Mouse (Mus musculus) left cerebral cortex, postnatal 10 days (tissue): ENCODE data around the gene Ppp4r4. TPM values are rescaled to one million over a fixed set of nuclear protein-coding genes. Genes with fewer than 3 reads are reported as not detected.
"Not testable (repeated sequence)": the region's sequence is repeated elsewhere in the genome, so short reads cannot be mapped to it uniquely, and the experiment has no call there.

Experiments used
- DNase-seq, 2 experiments: peaks; one replicate each; pipeline ENCODE4 v3.0.0; 2021 to 2022; ENCODE audit warnings: low spot score in 2 of 2, mixed read lengths in 1 of 2; ENCODE audit errors: extremely low spot score in 1 of 2
- intact Hi-C: fragments of 180-260 bp; cut with DNase I; formaldehyde crosslinking; loops from one replicate; pipeline ENCODE4 v1.15.1; 2025
- total RNA-seq, 2 experiments: library from RNA; stranded (reverse); gene quantifications; 2 replicates each; pipeline ENCODE4 v1.2.3; 2021

The Ppp4r4 gene
- total RNA-seq, result 10 to 100 TPM in 1 of 2 experiments, 1 to 10 TPM in 1; 9.6 to 11.3 TPM

- peak; percentile 89 to 96 for DNase-seq
- intact Hi-C loops, result no loop called here
These were observed at the start of gene Ppp4r4 for GRCm38 (mm10) chr12:103532020-103532648. Gene Ppp4r4, plus strand, starts transcription at chr12:103532283.

DNA sequence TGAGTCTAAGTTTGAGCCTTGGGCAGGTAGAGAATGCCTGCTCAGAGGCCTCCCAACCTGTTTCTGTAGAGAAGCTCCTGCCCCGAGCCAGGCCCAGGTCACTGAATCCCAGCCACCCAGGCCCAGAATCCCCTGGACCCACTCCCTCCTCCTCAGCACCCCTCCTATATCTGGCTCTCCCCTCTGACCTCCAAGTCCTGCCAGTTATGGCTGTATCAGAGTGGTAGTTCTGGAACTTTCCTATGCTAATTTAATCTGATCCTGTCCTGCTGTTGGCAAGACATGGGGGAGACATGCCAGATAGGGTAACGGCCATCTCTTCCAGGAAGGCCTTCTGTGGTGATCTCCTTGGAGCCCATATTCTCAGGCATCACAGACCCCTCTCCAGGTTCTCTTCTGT is 49.3 kb upstream of the Ppp4r4 start:
- intact Hi-C loops, result loop anchor here (5.0 kb wide), 1 partner anchor 40 kb away; the partner anchor contains the start of gene Ifi27l2a
- no peak for DNase-seq

DNA sequence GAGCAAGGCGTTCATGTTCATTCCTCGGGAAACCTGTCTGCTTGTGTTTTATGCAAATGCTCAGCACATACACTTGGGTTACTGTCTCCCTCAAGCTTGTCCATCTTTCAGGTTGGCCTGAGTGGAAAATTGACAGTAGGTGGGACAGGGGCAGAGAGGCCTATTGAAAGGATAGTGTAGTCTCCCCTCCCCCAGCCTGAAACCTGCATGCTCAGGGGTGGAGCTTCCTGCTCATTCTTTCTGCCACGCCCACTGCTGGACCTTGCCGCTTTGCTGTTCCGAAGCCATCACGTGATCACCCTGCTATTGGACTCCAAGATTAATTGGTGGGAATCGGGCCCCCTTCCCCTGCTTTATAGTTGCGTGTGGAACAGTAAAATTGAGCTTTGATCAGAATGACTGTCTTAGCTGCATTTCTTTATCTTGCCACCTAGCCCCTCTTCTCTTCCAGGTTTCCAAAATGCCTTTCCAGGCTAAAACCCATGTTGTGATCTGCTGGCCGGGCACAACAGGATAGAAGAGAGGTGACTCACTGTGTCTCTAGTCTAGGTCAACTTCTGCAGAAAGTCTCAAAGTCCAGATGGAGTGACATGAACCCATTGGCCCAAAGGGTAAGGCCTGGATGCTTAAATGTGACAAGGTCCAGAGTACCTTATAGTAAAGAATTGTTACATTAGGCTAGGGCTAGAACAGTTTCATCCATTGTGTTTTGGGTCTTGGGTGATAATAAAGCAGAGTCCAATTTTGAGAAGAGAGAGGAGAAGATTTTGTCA is 47.7 kb upstream of the Ppp4r4 start:
- DNase-seq, result not testable (repeated sequence)
- intact Hi-C loops, result loop anchor here (5.0 kb wide), 1 partner anchor 42 kb away; the partner anchor contains the start of gene Ifi27l2a

DNA sequence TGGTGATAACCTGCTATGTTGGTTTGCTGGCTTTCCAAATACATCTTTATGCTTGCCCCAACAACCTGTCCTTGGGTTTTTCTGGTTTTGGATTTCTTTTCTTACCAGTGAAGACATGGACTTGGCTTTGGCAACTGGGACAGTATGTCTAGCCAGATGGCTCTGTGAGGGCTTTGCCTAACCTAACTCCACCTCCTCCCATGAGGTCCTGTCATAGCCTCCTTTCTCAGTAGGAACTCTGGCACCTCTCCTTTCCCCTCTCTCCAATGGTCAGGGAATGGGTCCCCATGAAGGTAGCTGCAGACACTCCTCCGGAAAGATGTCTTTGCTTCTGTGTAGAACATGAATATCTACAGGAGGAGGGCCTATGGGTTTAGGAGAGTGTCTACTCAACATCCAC is 45.4 kb upstream of the Ppp4r4 start:
- no peak for DNase-seq
- intact Hi-C loops, result no loop called here

GRCm38 (mm10) chr12:103487276-103487675 is 44.8 kb upstream of the Ppp4r4 start:
- intact Hi-C loops, result no loop called here
- DNase-seq, result no peak

- no peak for DNase-seq
- intact Hi-C loops, result no loop called here
These were observed 44.3 kb upstream of the Ppp4r4 start for GRCm38 (mm10) chr12:103487750-103488149.

DNA sequence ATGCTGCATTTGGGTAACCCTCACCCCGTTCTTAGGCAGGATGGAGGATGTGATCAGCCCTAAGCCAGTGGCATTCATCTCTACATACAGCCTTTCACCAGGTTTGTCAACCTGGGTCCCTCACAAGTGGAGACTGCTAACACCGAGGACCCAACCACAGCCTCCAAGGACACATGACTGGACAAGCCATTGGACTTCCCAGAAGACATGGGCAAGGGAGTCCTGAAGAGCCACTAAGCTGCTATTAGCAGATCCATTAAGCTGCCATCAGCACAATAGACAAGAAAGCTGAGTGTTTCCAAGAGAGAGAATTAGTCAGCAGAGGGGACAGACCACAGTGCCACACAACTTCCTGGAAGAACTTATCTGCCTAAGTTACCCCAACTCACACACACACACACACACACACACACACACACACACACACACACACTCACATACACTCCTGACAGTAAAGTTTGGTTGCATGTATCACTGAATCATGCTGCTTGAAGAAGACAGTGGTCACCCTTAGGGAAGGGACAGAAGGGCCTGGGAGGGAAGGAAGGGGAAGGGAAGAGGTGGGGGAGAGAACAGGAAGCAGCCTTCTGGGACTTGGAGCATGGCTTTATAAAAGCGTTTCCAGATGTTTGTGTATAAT is 40.9 kb upstream of the Ppp4r4 start:
- no peak for DNase-seq
- intact Hi-C loops, result no loop called here

DNA sequence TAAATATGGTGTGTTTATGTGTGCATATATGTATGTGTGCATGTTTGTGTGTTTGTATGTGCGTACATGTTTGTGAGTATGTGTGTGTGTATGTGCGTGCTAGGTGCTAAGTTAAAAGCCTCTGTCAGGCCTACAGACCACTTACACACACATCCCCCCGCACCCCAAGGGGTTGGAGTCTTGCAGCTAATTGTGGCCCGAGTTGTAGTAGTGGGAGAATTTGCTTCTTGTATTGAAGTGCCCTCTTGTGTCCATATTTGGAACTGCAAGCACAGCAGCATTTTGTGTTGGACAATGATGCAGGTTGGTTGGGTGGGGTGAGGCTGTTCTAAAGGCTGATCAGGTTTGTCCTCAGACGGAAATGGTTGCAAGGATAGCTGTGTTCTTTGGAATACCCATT is 39.3 kb upstream of the Ppp4r4 start:
- intact Hi-C loops, result loop anchor here (1.0 kb wide), 1 partner anchor 66 kb away; no protein-coding TSS in a partner anchor
- DNase-seq, result peak; percentile 53 to 75

DNA sequence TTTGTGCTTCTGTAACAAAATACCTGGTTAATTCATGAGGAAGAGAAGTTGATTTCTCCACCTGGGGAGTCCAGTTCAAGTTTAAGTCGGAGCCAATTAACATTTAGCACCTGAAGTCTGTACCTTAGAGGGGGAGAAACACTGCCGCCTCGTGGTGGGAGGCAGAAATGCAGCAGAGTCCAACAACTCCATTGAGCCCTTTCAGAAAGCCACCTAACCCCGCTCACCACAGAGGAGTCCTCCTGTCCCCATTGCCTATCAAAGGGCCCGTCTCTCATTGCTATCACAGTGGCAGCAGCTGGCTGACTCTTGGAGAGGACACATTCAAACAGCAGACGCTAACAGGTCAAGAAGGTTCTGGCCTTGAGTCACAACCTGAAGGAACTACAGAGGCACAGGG is 37.6 kb upstream of the Ppp4r4 start:
- peak in 1 of 2 experiments; percentile 37 for DNase-seq
- intact Hi-C loops, result no loop called here

DNA sequence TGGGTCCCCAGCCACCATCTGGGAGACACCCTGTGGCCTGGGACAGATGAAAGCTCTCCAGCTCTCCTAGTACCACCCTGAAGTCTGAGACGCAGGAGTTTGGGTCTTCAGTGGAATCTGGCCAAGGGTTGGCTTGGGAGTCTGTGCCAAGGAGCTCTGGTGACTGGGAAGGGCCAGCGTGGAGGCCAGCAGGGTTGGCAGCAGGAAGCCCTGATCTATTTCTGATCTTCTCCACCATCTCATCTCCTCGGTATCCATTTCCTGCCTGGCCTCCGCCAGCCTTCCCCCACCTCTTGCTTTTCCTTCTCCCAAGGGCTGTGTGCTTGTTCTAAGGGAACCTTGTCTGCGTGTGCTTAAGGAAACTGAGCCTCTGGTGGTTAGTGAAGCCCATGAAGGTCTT is 33.3 kb upstream of the Ppp4r4 start:
- intact Hi-C loops, result no loop called here
- no peak for DNase-seq

DNA sequence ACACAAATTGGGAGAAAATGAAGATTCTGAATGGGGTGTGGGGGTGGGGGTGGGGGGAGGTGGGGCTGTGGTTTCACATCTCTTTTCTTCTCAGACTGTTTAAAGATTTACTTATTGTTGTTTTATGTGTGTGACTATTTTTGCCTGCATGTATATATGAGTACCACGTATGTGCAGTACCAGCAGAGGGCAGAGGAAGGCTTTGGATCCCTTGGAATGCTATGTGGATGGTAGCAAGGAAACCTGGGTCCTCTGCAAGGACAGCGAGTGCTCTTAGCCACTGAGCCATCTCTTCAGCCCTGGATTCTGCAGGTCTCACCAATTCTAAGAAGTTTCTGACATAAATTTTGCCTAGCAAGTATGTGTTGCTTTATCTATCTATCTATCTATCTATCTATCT is 32.8 kb upstream of the Ppp4r4 start:
- DNase-seq, result no peak
- intact Hi-C loops, result no loop called here

- intact Hi-C loops, result loop anchor here (5.0 kb wide), 1 partner anchor 139 kb away; no protein-coding TSS in a partner anchor
- no peak for DNase-seq
These were observed 28.8 kb upstream of the Ppp4r4 start for GRCm38 (mm10) chr12:103503300-103503699.

GRCm38 (mm10) chr12:103504402-103504801 is 27.7 kb upstream of the Ppp4r4 start:
- no peak for DNase-seq
- intact Hi-C loops, result loop anchor here (5.0 kb wide), 1 partner anchor 138 kb away; no protein-coding TSS in a partner anchor

- intact Hi-C loops, result no loop called here
- DNase-seq, result no peak
These were observed 23.7 kb upstream of the Ppp4r4 start for GRCm38 (mm10) chr12:103508346-103508745.

GRCm38 (mm10) chr12:103509893-103510292 is 22.2 kb upstream of the Ppp4r4 start:
- intact Hi-C loops, result no loop called here
- peak in 1 of 2 experiments; percentile 16 for DNase-seq

DNA sequence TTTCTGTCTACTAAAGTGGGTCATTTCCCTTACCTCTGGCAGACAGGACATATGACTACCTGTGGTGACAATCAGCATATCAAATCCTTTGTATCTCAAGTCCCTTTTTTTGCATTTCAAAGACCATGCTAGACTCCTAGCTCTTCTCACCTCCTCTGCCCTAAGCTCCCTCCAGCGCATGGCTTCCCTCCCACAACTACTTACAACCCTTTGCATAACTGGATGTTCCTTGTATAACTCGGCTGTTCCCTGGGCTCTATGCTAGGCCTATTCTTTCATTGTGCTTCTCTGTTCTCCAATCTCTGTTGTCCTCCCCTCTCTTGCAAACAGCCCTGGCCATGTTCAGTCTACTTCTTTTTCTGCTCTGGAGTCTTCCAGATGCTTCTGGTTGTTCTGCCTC is 20.5 kb upstream of the Ppp4r4 start:
- intact Hi-C loops, result no loop called here
- no peak for DNase-seq

DNA sequence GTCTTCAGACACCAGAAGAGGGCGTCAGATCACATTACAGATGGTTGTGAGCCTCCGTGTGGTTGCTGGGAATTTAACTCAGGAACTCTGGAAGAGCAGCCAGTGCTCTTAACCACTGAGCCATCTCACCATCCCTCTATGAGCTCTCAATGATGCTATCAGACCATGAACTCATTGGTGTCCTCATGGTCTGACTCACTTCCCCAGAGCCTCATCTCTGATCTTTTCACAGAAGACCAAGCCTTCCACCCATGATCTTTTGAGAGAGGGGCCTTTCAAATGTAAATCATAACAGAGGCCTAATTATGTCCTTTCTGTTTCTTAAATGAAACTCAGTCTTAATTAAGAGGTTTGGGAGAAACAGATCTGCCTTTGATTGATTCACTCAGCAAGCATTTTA is 19.0 kb upstream of the Ppp4r4 start:
- DNase-seq, result no peak
- intact Hi-C loops, result no loop called here

DNA sequence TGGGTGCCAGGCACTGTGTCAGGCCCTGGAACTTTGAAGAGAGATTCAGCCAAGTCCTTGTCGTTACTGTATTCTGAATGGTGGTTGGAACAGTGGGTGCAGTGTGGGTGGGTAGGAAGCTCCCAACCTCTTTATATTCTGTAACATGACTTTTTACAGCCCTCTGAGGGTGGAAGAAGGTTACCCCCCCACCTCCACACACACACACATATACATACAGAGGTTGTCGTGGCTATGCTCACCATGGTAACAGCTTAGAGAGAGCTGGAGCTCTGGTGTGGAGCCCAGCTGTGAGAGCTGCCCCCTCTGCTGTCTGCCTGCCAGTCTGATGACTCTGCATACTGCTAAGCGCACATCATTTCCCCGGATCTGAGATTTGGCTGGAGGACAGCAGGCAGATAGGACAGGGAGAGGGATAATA is 18.6 kb upstream of the Ppp4r4 start:
- DNase-seq, result peak; percentile 46 to 62
- intact Hi-C loops, result no loop called here

DNA sequence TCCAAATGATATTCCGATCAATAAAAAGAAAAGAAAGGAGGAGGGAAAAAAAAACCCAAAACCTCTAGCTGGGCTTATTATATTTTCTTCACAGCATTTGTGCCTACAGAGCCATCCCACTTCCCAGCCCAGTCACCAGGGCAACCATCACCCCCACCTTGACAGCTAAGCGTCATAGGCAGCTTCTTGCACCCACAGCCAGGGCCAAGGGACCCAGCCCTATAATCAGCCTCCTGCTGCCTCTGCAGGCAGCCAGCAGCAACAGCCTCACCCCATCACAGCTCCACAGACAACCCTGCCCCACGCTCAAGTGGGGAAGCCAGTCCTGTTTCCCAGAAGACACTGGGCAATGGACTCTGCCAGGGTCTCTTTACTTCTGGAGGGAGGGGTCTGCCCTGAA is 17.7 kb upstream of the Ppp4r4 start:
- peak in 1 of 2 experiments; percentile 43 for DNase-seq
- intact Hi-C loops, result no loop called here

GRCm38 (mm10) chr12:103515638-103516037 is 16.4 kb upstream of the Ppp4r4 start:
- intact Hi-C loops, result no loop called here

More at GRCm38 (mm10) chr12:103515638-103516037, 16.4 kb upstream of the Ppp4r4 start:
- no peak for DNase-seq
